Mouse (Mus musculus) midbrain, embryonic 12.5 days (tissue): ENCODE results near the gene Trp63. TPM values are rescaled to one million over a fixed set of nuclear protein-coding genes. Genes with fewer than 3 reads are reported as not detected.

Experiments
- ATAC-seq: fragments of 200-750 bp; cut with Nextera tagmentation; 2 replicates; pipeline ENCODE4 v1.8.0; 2017; ENCODE audit warnings: low read depth, moderate TSS enrichment, moderate library complexity; ENCODE audit not compliant: low FRiP score
- H3K27ac ChIP-seq: fragments of 300-500 bp; sonication (generic); replicated peaks from 2 replicates; pipeline ENCODE4 v1.5.1; 2016; ENCODE audit warnings: mild to moderate bottlenecking
- H3K27me3 ChIP-seq: fragments of 300-500 bp; sonication (generic); 2 replicates; pipeline ENCODE4 v1.6.1; 2016; ENCODE audit warnings: mild to moderate bottlenecking
- H3K36me3 ChIP-seq: fragments of 300-500 bp; sonication (generic); 2 replicates; pipeline ENCODE4 v1.6.1; 2016
- H3K4me1 ChIP-seq: fragments of 300-500 bp; sonication (generic); 2 replicates; pipeline ENCODE4 v1.6.1; 2016
- H3K4me2 ChIP-seq: fragments of 300-500 bp; sonication (generic); replicated peaks from 2 replicates; pipeline ENCODE4 v1.6.1; 2016; ENCODE audit warnings: mild to moderate bottlenecking, moderate library complexity
- H3K4me3 ChIP-seq: fragments of 300-500 bp; sonication (generic); 2 replicates; pipeline ENCODE4 v1.5.1; 2016; ENCODE audit warnings: mild to moderate bottlenecking
- H3K9ac ChIP-seq: fragments of 300-500 bp; sonication (generic); replicated peaks from 2 replicates; pipeline ENCODE4 v1.6.1; 2016; ENCODE audit warnings: mild to moderate bottlenecking, moderate library complexity
- H3K9me3 ChIP-seq: fragments of 300-500 bp; sonication (generic); 2 replicates; pipeline ENCODE4 v1.6.1; 2016; ENCODE audit warnings: mild to moderate bottlenecking
- WGBS: fragments of 180-500 bp; shearing (Covaris S2); methylation state at CpG from one replicate; pipeline ENCODE4 v1.1.7; 2016; 5-methylcytosine and 5-hydroxymethylcytosine counted together
- polyA plus RNA-seq: library from polyadenylated mRNA; unstranded; fragments of >200 nt; fragmentation: Nextera tagmentation; extraction: Ambion mirVana; gene quantifications from 2 replicates; pipeline ENCODE4 v1.2.1, GENCODE M21; 2016

Trp63 gene
- polyA plus RNA-seq, 1 experiment from 2014 or later, result 1.6 TPM

- H3K36me3 ChIP-seq, result no peaks in the 10 kb centered on the region
Observed at GRCm38 (mm10) chr16:25899657-25900056, 216.1 kb downstream of the Trp63 start.

DNA sequence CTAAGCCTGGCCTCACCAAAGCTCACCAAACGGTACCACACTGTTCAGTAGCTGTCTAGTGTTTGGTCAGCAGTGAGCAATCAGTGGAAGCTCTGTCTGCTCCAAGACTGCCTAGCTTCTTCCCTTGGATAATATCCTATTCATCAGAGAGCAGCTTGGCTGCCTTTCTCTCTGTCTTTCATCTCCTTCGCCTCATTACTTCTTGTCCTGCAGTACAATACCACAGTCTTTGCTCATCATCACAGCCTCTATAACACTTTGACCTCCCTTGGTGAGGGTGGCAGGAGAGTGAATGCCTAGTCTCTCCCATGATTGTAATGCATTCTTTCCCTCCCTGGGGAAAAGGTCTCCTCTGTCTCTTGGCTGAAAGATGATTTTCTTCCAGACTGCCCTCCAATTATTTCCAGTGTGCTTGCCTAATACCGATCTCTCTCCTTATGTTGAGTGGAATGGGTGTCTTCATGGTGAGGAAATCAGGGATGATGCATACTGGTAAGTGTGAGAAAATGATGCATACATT is 216.9 kb downstream of the Trp63 start:
- no peak overlapping the region for H3K9ac ChIP-seq
- H3K9me3 ChIP-seq, result no peaks in the 10 kb centered on the region
- no peaks in the 10 kb centered on the region for H3K27me3 ChIP-seq
- peaks cover 3% of the 10 kb centered on the region; the same call in 1 of the 2 replicates for H3K4me1 ChIP-seq
- H3K4me3 ChIP-seq, result no peak overlapping the region
- no peak overlapping the region for H3K4me2 ChIP-seq
- H3K27ac ChIP-seq, result no peak overlapping the region
- ATAC-seq, result no peak
- 52% methylated on average over 3 of the region's 3 CpGs for WGBS
- no peaks in the 10 kb centered on the region for H3K36me3 ChIP-seq

More at GRCm38 (mm10) chr16:25899657-25900056, 216.1 kb downstream of the Trp63 start:
- 89% methylated on average over 2 of the region's 2 CpGs for WGBS
- H3K27me3 ChIP-seq, result no peaks in the 10 kb centered on the region
- no peaks in the 10 kb centered on the region for H3K9me3 ChIP-seq
- no peak for ATAC-seq
- H3K27ac ChIP-seq, result no peak overlapping the region
- H3K4me3 ChIP-seq, result no peak overlapping the region
- H3K4me2 ChIP-seq, result no peak overlapping the region
- H3K4me1 ChIP-seq, result peaks cover 3% of the 10 kb centered on the region; the same call in 1 of the 2 replicates
- H3K9ac ChIP-seq, result no peak overlapping the region

DNA sequence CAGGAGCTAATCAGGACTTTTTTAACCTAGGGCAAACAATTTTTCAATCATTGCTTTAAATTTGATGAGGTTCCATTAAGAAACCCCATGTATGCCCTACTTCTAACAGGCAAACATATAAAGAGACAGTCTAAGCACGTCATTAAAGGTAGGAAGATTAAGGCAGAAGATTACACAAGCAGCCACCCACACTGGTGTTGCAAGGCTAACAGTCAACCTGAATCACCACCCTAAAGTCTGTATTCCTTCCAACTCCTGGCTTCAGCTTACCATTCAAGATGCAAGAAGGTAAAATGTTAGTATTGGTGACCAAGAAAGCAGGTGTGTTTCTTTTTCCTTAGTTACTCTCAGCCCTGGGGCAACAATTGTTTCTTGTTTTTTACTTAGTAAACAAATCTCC is 228.6 kb downstream of the Trp63 start:
- Histone ChIP-seq H3K36me3 (no peaks in the 10 kb centered on the region), H3K9me3 (no peaks in the 10 kb centered on the region), H3K27me3 (no peaks in the 10 kb centered on the region), H3K27ac (no peak overlapping the region), H3K9ac (no peak overlapping the region), H3K4me1 (no peaks in the 10 kb centered on the region), H3K4me3 (no peak overlapping the region), H3K4me2 (no peak overlapping the region)
- WGBS, result 58% methylated on average over 1 of the region's 1 CpGs
- no peak for ATAC-seq

DNA sequence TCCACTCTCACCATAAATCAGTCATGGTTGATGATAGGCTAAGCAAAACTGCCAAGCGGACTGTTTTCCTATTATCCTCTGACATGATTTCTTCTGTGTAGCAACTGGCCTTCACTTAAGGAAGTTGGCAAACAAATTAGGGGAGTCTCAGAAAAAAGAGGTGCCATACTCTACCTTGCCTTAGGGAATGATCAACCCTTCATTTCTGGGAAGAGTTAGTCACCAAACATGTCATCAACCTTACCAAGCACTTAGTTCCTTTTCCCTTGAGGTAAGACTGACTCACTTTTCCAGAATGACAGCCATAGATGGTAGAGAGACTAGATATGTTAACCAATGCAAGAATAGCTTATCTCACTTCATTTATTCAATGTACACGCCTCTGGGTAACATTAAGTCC is 250.6 kb downstream of the Trp63 start:
- Histone ChIP-seq H3K4me1 (no peaks in the 10 kb centered on the region), H3K27ac (no peak overlapping the region), H3K4me2 (no peak overlapping the region), H3K9me3 (no peaks in the 10 kb centered on the region), H3K9ac (no peak overlapping the region), H3K4me3 (no peak overlapping the region), H3K36me3 (no peaks in the 10 kb centered on the region), H3K27me3 (no peaks in the 10 kb centered on the region)
- WGBS, result 84% methylated on average over 2 of the region's 2 CpGs
- ATAC-seq, result no peak
